Mouse (Mus musculus): ENCODE measurements around the gene Apoh.

Apoh gene

DNA sequence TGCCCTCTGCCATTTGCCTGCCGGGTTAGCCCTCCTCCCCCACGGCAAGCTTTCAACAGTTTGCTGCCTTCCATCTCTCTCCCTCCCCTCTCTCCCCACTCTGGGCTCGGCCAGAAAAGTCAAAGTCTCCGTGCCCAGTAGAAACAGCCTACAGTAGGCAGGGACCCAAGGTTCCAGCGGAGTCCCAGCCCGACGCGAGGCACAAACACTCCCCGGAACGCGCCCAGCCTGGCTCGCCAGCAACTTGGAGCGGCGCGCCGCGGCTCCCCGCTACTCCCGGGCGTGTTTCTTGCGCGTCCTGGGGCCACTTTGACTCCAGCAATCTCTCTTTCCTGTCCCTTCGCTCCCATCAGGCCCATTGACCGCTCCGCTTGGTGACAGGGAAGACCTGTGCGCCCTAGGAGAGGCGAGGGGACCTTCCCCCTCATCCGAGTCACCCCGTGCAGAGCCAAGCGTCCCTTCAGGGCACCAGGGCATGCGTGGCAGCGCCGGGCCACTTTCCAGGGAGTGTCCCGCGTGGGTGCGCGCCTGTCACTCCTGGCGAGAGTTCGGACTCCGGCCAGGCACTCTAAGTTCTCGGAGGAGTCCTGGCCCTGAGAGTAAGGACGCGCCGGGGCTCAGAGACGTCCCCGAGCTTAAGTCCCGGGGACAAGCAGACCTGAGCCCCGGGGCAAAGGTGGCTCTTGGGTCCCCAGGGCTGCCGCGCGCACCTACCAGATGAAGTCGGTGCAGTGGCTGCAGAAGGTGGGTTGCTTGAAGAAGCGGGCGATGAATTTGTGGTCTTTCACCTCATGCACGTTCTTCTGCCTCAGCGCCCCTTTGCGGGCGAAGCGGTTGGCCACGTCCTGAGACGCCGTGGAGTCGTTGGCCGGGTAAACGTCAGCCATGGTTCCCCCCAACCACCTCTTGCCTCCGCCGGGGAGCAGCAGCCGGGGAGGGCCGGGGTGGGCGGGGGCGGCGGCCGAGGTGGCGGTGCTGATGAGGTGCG is at the start of gene Apoh:
TSS of gene Apoh (plus strand) at position 574 of the 988 bp plus-strand sequence.
- peak in 1 of 2 experiments; percentile 34 for DNase-seq (ENCODE audit: low spot score in 2 of 2)

DNA sequence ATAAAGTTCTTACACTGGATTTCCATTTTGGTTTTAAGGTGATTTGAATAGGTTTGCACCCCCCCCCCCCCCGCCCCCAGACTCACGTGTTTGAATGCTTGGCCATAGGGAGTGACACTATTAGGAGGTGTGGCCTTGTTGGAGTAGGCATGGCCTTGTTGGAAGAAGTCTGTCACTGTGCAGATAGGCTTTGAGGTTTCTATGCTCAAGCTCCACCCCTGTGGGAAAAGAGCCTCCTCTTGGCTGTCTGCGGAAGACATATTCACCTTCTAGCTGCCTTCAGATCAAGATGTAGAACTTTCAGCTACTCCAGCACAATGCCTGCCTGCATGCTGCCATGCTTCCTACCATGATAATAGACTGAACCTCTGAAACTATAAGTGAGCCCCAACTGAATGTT is 49.3 kb upstream of the Apoh start:
- no peak for DNase-seq (ENCODE audit: low spot score in 2 of 2)

DNA sequence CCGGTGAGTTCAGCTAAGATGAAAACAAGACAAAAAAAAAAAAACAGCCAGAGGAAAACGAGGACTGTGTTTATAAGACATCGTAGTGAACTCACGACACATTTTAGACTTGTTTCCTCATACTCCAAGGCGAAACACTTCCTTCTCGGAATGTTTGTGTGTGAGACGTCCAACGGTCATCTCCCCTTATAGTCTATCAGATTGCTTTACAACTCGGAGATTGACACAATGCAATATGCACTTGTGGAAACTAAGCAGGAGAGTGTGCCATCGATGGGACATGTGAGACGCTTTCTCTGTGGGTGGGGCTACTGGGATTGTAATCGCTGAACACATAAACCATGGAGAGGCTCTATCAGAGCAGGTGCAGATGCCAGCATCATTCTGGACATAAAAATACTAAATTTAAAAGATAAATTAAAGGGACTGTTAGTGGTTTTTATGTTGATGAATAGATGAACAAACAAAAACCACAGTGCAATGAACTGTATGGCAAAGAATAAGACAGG is 48.8 kb upstream of the Apoh start:
- no peak for DNase-seq (ENCODE audit: low spot score in 2 of 2)

DNA sequence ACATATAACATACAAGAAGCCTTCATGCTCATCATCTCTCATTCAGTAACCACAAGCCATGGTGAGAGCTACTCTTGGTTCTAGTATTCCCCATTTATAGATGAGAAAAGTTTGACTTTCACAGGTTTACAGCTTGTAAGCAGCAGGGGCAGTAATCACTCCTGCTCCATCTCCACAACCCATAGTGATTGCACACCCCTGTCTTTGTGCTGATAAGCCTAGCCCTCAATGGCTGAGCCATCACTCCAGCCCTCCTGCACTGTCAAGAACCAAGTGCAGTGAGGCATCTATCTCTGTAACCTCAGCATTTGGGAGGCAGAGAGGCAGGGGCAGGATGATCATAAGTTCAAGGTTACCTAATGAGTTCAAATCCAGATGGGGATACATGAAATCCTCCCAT is 47.8 kb upstream of the Apoh start:
- DNase-seq (ENCODE audit: low spot score in 2 of 2): no peak

DNA sequence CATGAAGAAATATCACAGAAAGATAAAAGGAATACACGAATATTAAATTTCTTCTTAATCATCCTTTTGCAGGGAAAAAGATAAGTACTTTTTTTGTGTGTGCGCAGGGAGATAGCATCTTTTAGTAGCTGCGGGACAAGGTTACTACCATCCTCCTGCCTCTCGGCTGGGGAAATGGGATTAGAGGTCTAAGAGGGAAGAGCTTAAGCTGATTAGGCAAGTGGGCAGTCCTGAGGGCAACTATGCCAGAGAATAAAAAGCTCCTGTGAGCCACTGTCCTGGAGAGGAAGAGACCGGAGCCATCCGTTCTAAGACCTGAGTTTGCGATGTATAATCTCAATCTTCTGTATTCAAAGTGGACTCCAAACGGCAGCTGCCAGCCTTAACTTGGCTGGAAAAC is 45.2 kb upstream of the Apoh start:
- no peak for DNase-seq (ENCODE audit: low spot score in 2 of 2)

DNA sequence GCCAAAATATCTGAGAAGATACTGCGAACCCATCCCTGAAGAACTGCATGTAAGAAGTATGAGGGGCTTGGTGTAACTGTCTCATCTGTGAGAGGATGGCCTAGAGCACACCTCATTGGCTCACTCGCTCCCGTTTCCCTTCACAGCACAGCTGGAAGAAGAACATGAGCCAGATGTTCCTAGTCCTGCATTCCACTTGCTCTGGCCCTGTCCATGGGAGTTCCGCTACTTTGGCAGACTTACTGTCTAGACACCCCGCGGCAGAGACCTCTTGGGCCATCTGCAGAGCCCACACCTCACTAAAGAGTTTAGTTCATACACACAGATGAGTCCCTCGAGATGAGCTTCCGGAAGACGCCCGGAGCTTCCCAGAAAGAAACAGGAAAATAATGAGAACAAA is 43.2 kb upstream of the Apoh start:
- DNase-seq (ENCODE audit: low spot score in 2 of 2): no peak

DNA sequence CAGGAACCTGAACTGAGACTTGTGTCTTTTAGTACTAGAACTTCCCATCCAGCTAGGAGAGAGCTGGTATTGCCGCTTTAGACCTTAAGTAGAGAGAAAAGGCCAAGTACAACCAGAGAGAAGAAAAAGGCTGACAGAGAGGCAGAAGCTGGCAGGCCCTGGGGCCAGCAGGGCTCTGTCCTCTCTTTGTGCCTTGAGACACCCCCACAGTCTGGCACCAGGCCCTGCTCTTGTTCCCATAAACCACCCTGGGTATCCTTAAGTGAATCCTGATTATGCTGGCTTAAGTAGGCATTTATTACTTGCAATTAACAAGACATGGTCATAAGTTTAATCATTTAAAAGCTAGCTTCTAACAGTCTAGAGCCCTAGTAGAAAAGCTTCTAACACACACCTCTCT is 42.7 kb upstream of the Apoh start:
- no peak for DNase-seq (ENCODE audit: low spot score in 2 of 2)

DNA sequence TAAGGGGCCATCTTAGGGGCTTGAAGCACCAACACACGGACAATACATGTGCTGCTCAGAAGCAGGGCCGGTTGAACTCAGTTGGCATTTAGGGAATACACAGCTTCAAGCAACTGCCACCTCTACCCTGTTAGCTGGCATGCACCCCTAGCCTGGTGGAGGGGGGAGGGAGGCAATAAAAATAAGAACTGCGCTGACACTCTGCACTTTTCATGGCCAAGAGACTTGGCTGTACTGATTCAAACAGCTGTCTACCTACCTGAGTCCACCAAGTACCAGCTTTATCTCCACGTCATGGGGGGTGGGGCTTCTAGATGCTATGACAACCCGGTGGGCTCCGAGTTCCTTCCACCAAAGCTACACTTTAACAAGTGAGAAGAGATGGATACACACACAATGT is 42.1 kb upstream of the Apoh start:
- DNase-seq (ENCODE audit: low spot score in 2 of 2): no peak

DNA sequence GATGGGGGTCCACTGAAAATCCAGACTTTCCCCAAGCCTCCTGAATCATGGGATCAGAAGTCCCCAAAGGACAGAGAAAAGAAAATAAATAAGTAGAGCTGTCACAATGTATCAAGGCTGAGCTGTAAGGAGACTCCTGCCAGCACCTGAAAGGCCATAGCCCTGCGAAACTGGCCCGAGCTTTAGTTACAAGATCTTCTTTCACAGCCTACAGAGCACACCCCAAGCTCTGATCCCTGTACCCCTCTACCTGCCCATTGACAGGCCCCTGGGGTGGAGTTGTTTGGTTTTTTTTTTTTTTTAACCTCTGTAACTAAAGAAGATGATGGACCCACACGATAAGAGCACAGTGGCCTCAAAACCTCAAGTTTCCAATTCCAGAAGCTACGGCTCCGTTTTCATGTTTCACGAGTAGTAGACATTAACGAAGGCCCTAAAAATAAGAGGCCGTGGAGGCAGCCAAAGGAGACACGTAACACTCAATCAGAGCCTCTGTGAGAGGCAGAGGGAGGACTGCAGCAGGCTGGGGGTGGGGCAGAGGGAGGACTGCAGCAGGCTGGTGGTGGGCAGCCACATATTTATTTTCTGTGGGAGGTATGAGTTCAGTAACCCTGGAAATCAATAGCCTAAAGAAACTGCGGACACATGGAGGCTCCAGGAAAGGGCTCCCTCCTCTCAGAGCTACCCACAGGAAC is 41.2 kb upstream of the Apoh start:
- no peak for DNase-seq (ENCODE audit: low spot score in 2 of 2)

DNA sequence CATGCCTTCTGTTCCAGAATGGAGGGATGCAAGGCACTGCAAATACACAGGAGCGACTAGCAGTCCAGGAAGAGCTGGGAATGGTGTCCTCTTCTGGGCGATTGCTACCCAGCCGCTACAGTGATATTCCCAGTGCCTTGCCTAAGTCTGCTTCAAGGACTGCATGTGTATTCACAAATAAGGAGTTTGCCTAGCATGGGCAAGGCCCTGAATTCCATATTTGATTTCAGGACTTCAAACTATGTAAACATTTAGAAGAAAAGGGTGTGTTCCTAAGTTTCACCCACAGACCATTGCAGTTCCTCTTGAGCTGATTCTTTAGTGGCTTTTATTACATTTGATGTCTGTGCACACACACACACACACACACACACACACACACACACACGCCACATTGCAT is 39.4 kb upstream of the Apoh start:
- DNase-seq (ENCODE audit: low spot score in 2 of 2): no peak

DNA sequence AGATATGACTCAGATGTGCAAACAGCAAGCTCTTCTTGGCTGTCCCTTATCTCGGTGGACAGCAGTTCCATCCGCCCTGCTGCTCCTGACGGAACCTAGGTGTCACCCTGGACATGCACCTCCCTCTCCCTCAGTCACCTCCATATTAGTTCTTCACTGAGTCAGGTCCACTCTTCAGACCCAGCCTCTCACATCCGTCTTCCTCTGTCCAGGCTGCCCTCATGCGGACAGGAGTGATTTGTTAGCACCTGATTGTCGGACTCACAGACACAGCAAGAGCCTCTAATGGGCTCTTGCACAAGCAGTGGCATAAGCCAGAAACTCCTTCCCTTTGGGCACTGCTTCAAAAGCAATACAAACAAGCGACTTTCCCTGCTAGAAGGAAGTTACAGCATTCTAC is 35.9 kb upstream of the Apoh start:
- no peak for DNase-seq (ENCODE audit: low spot score in 2 of 2)

DNA sequence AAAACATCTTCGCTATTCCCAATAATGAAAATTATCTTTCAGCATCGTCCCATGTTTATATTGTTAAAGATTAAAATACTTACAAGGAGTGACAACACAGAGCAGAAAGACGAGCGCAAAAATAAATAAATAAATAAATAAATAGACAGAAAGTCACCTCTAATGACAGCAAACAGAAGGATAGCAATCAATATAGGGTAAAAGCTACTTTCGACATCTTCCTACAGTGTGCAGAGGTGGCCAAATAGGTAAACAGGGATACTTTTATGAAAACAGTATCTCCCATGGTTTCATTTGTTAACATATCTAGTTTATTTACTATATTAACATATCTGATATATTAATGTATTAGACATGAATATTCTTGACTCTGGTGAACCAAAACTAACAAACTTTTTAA is 34.9 kb upstream of the Apoh start:
- DNase-seq (ENCODE audit: low spot score in 2 of 2): no peak

DNA sequence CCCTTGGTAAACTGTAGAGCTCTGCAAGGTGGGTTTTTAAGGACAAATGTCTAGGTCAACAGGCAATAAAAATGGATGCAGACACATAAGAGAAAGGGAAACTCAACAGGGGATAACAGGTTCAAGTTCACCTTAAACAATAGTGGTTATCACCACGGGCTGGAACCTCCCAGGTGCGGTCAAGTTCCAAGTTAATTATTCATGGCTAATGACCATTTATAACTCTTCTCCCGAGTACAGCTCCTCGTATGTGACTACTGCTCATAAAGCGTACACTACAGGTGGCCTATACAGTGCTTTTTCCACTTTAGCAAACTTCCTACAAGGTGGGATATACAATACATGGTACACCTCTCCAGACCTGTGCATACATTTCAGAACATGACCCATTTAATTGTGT is 33.4 kb upstream of the Apoh start:
- DNase-seq (ENCODE audit: low spot score in 2 of 2): no peak

DNA sequence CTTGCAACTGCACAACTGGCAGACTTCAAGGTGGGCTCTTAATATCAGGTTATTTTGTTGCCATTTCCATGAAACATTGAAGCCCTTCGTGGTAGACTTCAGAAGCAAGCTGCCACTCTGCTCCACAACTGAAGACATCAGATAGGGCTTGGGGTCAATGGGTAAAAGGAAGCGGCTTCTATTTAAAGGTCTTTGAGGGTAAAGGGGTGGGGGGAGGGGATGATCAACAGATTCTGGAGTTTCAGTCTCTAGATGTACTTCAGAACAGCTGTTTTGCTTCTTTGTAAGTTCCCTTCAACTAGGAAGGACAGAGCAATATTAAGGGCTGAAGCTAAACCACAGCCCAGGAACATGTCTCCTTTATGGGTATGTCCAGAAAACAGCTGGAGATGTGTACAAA is 31.2 kb upstream of the Apoh start:
- no peak for DNase-seq (ENCODE audit: low spot score in 2 of 2)

DNA sequence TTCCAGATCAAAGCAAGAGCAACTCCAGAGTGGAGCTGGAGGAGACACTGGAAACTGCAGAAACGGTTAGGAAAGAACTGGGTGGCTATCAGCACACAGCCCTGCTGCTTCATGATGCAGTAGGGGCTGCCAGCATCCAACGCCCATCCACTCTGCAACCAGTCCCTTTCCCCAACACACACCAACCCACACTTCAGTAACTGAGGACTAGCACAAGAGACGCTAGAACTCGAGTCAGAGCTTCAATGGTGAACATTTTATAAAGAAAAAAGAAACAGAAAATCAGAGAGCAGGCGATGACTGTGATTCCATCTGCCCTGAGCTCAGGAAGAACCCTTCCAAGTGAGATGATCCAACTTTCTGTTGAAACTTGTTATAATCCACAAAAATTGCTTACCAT is 30.6 kb upstream of the Apoh start:
- DNase-seq (ENCODE audit: low spot score in 2 of 2): no peak

DNA sequence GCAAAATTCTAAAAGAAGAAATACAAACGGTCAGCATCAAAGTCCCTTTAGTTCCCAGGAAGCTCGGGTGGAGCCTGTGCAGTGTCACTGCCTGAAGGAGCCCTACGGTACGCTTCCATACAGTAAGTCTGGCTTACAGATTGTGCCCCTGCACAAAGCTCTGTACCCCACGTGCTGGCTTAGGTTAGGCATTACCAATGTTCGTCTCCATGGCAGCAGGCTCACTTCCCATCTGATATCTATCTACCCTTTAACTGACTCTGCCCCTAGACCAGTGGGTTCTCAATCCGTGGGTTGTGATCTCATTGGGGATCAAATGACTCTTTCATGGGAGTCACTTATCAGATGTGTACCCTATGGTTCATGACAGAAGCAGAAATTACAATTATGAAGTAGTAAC is 27.4 kb upstream of the Apoh start:
- no peak for DNase-seq (ENCODE audit: low spot score in 2 of 2)

DNA sequence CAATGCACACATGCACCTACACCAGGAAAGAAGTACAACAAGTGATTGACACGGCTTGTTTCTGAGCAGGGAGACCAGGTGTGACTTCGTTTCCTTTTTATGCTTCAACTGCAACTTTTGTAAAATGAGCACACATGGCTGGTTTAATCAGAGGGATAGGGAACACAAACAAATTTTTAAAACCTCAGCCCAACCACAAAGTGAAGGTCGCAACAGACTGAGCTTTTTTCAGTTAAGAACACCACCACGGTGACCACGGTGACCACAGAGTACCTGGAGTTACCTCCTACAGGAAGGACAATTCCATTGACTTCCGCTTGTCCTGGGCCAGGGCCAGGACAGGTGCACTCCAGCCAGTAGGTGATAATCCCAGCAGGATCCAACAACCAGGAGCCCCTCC is 25.3 kb upstream of the Apoh start:
- no peak for DNase-seq (ENCODE audit: low spot score in 2 of 2)

DNA sequence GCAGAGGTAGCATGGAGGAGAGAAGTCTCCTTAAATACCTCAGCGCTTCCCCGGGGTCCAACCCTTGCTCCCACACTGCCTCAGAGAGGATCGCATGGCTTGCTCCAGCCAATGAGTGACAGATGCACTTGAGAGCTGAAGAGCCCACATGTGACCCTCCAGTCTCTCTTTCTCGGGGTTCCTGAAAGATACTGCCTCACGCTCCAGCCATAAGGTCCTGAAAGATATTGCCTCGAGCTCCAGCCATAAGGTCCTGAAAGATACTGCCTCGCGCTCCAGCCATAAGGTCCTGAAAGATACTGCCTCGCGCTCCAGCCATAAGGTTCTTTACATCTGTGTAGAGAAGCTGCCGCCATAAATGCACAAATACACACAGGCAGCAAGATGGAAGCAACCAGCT is 24.0 kb upstream of the Apoh start:
- no peak for DNase-seq (ENCODE audit: low spot score in 2 of 2)

DNA sequence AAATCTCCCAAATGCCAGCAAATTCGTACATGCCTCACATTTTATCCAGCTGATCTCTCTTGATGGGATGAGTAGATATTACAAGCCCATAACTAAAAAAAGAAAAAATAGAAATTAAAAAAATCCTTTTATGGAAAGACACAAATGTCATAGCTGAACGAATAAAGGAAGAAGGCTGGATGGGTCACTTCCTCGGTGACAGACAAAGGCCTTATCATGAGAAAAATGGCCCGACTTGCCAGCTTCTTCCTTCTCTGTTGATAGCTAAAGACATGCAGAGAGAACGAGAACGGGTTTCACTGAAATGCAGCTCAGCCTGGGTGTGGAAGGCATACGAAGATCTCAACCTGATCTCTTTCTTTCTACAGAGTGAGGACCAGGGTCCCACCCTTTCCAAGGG is 22.6 kb upstream of the Apoh start:
- DNase-seq (ENCODE audit: low spot score in 2 of 2): no peak

DNA sequence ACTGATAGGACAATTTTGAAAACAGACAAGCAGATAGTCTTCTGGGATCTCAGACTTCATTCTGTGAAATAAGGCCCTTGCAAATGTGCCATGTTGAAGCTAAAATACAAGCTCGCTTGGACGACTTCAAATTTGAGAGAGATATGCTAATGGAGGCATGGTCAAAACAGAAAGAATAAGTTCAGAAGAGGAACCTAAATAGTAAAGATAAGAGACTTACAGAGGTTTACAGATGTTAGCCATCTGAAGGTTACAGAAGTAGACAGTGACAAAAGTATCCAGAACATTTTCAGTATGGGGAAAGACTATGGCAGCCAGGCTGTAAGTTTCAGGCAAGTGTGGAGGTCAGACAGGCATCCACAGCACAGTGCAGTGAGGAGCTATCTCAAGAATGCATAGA is 21.0 kb upstream of the Apoh start:
- DNase-seq (ENCODE audit: low spot score in 2 of 2): no peak

DNA sequence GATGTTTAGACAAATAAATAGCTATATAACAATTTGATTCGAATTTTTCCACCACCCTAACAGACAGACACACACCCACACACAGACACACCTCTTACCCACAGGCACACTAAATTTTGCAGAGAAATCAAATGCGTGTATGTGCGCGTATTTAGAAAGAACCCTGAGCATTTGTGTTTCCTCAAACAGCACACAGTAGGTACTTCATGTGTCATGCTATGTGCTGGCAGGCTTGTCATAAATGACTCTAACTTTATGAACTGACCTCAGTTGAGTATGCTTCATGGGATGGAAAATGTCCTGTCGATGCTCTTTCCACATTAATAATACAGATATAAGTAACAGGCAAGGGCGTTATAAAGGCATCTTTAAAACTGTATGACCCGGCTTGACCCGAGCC is 17.2 kb upstream of the Apoh start:
- no peak for DNase-seq (ENCODE audit: low spot score in 2 of 2)

DNA sequence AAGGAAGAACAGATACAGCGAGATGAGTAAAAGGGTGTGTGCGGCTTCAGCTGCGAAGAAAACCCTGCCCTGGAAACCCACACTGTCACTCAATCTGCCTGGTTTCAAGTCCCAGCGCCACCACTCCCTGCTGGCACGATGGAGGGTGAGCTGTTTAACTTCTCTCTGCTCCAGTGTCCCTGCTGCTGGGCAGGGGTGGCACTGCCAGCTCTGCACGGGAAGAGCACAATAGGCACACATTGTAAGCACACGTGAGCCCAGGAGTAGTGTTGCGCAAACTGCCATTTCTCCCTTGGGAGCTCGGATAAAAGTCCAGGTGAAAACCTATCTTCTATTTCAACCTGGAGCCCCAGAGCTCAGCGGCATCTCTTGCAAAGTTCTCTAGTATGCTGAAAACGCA is 12.3 kb upstream of the Apoh start:
- no peak for DNase-seq (ENCODE audit: low spot score in 2 of 2)

DNA sequence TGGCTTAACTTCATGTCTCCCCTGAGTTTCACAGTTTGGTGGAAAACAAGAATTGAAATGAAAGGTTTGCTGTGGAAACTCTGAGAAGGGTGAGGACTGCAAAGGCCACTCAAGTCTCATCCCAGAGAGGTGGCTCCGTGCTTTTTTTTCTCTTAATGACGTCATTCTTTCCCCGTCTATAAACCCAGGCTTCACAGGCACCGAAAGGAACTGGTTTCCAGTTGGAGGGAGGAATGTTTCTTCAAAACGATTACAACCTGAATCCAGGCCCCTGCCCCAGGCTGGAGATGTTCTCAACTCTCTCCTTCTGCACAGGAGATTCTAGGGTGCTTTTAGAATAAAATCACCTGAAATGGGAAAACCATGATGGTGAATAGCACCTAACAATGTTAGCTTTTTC is 10.1 kb upstream of the Apoh start:
- DNase-seq (ENCODE audit: low spot score in 2 of 2): no peak
